Mouse (Mus musculus): ENCODE results near the gene Cecr2. TPM values are rescaled to one million over a fixed set of nuclear protein-coding genes. Genes with fewer than 3 reads are reported as not detected.
"Not testable (repeated sequence)": the region's sequence is repeated elsewhere in the genome, so short reads cannot be mapped to it uniquely, and the experiment has no call there.

Cecr2 gene
- polyA plus RNA-seq, 1 experiment from 2014 or later = 20.7 TPM

DNA sequence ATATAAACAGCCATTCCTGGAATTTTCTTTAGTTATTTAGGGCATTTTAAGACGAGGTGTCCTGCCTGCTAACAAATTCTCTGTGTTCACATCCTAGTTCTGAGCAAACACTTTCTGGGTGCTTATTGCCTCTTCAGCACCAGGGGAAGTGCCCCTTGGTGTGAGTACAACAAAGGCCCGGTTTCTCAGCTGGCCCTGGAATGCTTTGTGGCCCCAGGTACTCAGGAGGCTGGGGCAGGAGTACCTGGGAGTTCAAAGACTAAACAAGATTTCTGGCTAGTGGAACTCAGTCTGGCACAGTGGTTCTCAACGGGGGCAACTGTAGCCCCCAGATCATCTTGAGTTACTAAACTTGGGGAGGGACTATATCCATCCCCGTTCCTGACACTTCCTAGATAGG lies 26.6 kb upstream of the Cecr2 start:
- Histone ChIP-seq H3K4me1 (ENCODE audit: control insufficient read depth, insufficient read depth, low read length) (no peaks in the 10 kb centered on the region), H3K36me3 (ENCODE audit: control insufficient read depth, insufficient read depth, low read length) (no peaks in the 10 kb centered on the region), H3K9me3 (ENCODE audit: control insufficient read depth, low read length) (no peaks in the 10 kb centered on the region), H3K4me2 (ENCODE audit: low read depth) (no peak overlapping the region), H3K27ac (ENCODE audit: low read depth, low read length) (no peak overlapping the region), H3K4me3 (ENCODE audit: low read depth, low read length) (no peak overlapping the region), H3K27me3 (ENCODE audit: control insufficient read depth, insufficient read depth, low read length) (no peaks in the 10 kb centered on the region), H3K9ac (ENCODE audit: low read length) (no peak overlapping the region)
- WGBS = 29% methylated on average over 4 of the region's 4 CpGs
- no peak for ATAC-seq (ENCODE audit: insufficient read depth, low FRiP score, low TSS enrichment)
- no peak for DNase-seq (ENCODE audit: low spot score)

DNA sequence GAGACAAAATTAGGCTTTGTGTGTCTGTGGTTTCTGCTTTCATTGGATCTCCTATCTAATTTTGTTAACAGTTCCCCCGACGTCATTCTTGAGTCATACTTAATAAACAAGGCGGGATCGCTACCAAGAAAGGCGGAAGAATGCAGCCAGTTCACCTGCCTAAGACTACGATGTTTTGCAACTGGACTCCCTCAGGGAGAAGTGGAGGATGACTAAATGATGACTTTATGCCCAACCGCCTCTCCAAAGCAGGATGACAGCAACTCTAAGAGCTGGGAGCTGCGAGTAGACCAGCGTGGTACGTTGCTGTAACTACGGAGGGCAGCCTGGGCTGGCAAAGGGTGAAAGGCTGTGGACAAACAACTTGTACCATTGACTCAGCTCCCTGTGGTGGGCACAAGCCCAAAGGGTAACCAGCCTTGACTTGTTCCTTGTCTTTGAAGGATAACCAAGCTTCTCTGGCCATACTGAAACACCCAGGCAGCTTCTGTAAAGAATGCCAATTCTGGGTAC lies 24.2 kb upstream of the Cecr2 start:
- 88% methylated on average over 11 of the region's 11 CpGs for WGBS
- Histone ChIP-seq H3K27me3 (ENCODE audit: control insufficient read depth, insufficient read depth, low read length) (no peaks in the 10 kb centered on the region), H3K9me3 (ENCODE audit: control insufficient read depth, low read length) (no peaks in the 10 kb centered on the region), H3K4me3 (ENCODE audit: low read depth, low read length) (no peak overlapping the region), H3K4me2 (ENCODE audit: low read depth) (no peak overlapping the region), H3K36me3 (ENCODE audit: control insufficient read depth, insufficient read depth, low read length) (no peaks in the 10 kb centered on the region), H3K9ac (ENCODE audit: low read length) (no peak overlapping the region), H3K27ac (ENCODE audit: low read depth, low read length) (no peak overlapping the region), H3K4me1 (ENCODE audit: control insufficient read depth, insufficient read depth, low read length) (no peaks in the 10 kb centered on the region)
- ATAC-seq (ENCODE audit: insufficient read depth, low FRiP score, low TSS enrichment) (no peak), DNase-seq (ENCODE audit: low spot score) (no peak)

DNA sequence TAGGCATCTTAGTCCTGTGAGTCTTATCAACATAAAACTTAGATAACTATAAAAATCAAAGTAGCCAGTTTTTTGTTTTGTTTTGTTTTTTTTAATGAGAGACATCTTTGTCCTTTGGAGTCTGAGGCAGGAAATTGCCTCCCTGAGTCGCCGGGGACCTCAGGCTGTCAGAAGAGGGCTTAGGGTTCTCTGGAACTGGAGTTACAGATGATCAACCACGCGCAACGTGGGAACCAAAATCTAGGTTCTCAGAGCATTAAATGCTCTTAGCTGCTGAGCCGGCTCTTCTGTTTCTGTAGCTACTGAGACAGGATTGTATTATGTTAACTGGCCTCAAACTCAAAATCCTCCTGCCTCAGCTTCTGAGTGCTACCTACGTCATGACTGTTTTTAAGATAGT lies 22.4 kb upstream of the Cecr2 start:
- Histone ChIP-seq H3K27me3 (ENCODE audit: control insufficient read depth, insufficient read depth, low read length) (no peaks in the 10 kb centered on the region), H3K36me3 (ENCODE audit: control insufficient read depth, insufficient read depth, low read length) (no peaks in the 10 kb centered on the region), H3K4me1 (ENCODE audit: control insufficient read depth, insufficient read depth, low read length) (no peaks in the 10 kb centered on the region), H3K27ac (ENCODE audit: low read depth, low read length) (no peak overlapping the region), H3K4me3 (ENCODE audit: low read depth, low read length) (no peak overlapping the region), H3K9me3 (ENCODE audit: control insufficient read depth, low read length) (no peaks in the 10 kb centered on the region), H3K4me2 (ENCODE audit: low read depth) (no peak overlapping the region), H3K9ac (ENCODE audit: low read length) (no peak overlapping the region)
- no peak for ATAC-seq (ENCODE audit: insufficient read depth, low FRiP score, low TSS enrichment)
- no peak for DNase-seq (ENCODE audit: low spot score)
- 65% methylated on average over 7 of the region's 7 CpGs for WGBS

DNA sequence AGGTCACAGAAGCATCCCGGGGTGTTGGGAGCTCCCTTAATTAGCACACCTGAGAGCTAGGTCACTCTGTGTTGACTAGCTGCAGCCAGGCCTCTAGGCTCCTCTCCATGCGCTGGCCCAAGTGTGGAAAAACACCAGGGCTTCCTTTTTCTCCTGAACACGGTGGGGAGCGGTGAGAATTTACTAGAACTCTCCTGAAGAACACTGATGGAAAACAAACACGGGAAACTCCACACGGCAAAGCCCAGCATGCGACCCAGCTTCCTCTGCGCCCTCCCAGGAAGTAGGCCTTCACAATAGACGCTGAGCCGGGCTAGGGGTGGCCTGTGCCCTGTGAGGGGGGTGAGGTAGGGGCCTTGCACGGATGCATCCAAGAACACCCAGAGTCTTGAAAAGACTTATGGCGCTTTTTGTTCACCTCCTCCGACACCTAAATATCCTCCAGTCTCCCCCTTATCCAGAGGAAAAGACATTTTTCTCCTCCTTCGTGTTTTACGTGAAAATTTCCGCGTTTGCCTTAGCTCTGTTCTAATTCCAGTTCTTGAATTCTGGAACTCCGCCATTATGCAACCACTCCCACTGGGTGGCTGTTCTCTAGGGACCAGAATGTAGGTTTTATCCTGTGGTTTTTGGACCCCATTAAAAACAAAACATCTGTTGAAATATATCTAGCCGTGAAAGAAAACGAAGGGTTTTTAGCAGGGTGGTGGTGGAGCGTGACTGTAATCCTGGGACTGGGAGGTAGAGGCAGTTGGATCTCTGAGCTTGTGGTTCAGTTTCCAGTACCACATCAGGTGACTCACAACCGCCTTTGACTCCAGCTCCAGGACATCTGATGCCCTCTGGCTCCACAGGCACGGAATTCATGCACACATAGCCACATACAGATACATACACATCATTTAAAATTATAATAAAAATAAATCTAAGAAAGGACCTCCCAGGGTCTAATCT lies 21.5 kb upstream of the Cecr2 start:
- Histone ChIP-seq H3K4me2 (ENCODE audit: low read depth) (no peak overlapping the region), H3K27ac (ENCODE audit: low read depth, low read length) (no peak overlapping the region), H3K9ac (ENCODE audit: low read length) (no peak overlapping the region), H3K27me3 (ENCODE audit: control insufficient read depth, insufficient read depth, low read length) (no peaks in the 10 kb centered on the region), H3K36me3 (ENCODE audit: control insufficient read depth, insufficient read depth, low read length) (no peaks in the 10 kb centered on the region), H3K4me1 (ENCODE audit: control insufficient read depth, insufficient read depth, low read length) (no peaks in the 10 kb centered on the region), H3K4me3 (ENCODE audit: low read depth, low read length) (no peak overlapping the region), H3K9me3 (ENCODE audit: control insufficient read depth, low read length) (no peaks in the 10 kb centered on the region)
- no peak for DNase-seq (ENCODE audit: low spot score)
- no peak for ATAC-seq (ENCODE audit: insufficient read depth, low FRiP score, low TSS enrichment)
- 54% methylated on average over 23 of the region's 23 CpGs for WGBS

DNA sequence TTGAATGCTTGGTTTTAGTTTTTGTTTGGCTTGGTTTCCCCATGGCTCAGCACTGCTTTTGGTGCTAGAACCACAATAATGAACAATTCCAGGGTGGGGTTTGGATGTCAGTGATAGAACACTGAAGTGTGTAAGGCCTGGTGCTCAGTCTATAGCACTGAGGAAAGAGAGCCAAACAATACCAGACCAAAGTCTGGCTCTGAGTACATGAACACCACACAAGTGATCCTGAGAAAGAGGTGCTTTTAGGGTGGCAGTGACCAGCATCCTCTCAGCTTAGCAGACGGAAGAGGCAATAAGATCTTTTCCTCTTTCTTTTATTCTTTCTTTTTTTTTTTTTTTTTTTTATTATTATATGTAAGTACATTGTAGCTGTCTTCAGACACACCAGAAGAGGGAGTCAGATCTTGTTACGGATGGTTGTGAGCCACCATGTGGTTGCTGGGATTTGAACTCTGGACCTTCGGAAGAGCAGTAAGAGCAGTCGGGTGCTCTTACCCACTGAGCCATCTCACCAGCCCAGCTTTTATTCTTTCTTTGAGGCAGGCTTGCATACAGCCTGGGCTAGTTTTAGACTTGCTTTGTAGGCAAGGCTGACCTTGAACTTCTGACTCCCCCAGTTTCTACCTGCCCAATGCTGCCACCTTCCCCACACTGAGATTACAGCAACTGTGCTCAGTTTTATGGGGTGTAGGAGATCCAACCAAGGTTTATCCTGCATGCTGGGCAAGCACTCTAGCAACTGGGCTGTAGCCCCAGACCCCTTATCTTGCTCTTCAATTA lies 18.7 kb upstream of the Cecr2 start:
- not testable (repeated sequence) for H3K9ac ChIP-seq (ENCODE audit: low read length); ATAC-seq (ENCODE audit: insufficient read depth, low FRiP score, low TSS enrichment); H3K4me3 ChIP-seq (ENCODE audit: low read depth, low read length); H3K4me1 ChIP-seq (ENCODE audit: control insufficient read depth, insufficient read depth, low read length); H3K36me3 ChIP-seq (ENCODE audit: control insufficient read depth, insufficient read depth, low read length); H3K27me3 ChIP-seq (ENCODE audit: control insufficient read depth, insufficient read depth, low read length); H3K9me3 ChIP-seq (ENCODE audit: control insufficient read depth, low read length); DNase-seq (ENCODE audit: low spot score); H3K4me2 ChIP-seq (ENCODE audit: low read depth); H3K27ac ChIP-seq (ENCODE audit: low read depth, low read length)
- WGBS = 95% methylated on average over 3 of the region's 4 CpGs

DNA sequence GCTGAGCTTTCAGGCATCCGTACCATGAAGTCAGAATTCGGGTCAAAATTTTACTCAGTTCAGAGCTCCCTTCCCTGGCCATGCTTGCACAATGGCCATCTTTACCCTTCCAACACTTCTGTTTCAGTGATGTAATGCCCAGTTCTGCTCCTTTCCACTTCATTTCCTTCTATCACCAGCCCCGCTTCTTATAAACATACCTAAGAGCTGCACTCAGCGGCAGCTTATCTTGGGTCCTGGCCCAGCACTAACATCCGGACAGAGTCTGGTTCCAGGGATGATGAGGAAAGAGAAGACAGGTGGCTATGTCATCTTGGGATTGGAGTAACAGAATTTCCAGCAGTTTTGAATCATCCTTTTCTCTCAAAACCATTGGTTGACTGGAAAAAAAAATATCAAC lies 18.0 kb upstream of the Cecr2 start:
- Histone ChIP-seq H3K27ac (ENCODE audit: low read depth, low read length) (no peak overlapping the region), H3K27me3 (ENCODE audit: control insufficient read depth, insufficient read depth, low read length) (no peaks in the 10 kb centered on the region), H3K9ac (ENCODE audit: low read length) (no peak overlapping the region), H3K4me3 (ENCODE audit: low read depth, low read length) (no peak overlapping the region), H3K36me3 (ENCODE audit: control insufficient read depth, insufficient read depth, low read length) (no peaks in the 10 kb centered on the region), H3K9me3 (ENCODE audit: control insufficient read depth, low read length) (no peaks in the 10 kb centered on the region), H3K4me1 (ENCODE audit: control insufficient read depth, insufficient read depth, low read length) (no peaks in the 10 kb centered on the region), H3K4me2 (ENCODE audit: low read depth) (no peak overlapping the region)
- ATAC-seq (ENCODE audit: insufficient read depth, low FRiP score, low TSS enrichment) (no peak), DNase-seq (ENCODE audit: low spot score) (no peak)
- 71% methylated on average over 5 of the region's 5 CpGs for WGBS

DNA sequence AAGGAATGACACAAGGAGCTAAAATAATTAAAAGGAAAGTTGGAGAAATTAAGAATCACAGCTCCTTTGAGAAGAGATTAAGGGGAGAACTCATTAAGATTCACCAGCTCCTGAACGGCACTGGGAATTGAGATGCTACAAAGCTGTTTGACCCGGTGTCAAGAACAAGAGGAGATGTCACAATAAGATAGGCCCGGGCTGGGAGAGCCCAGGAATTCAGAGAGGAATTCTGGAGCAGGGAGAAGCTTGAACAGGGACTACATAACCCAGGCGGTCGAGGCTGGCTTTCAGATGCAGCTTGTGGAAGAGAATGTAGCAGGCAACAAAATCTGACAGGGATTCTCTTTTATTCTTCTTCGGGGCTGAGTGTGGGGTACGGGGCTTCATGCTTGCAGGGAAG lies 13.5 kb upstream of the Cecr2 start:
- Histone ChIP-seq H3K4me1 (ENCODE audit: control insufficient read depth, insufficient read depth, low read length) (no peaks in the 10 kb centered on the region), H3K9ac (ENCODE audit: low read length) (no peak overlapping the region), H3K36me3 (ENCODE audit: control insufficient read depth, insufficient read depth, low read length) (no peaks in the 10 kb centered on the region), H3K27me3 (ENCODE audit: control insufficient read depth, insufficient read depth, low read length) (no peaks in the 10 kb centered on the region), H3K27ac (ENCODE audit: low read depth, low read length) (no peak overlapping the region), H3K4me3 (ENCODE audit: low read depth, low read length) (no peak overlapping the region), H3K9me3 (ENCODE audit: control insufficient read depth, low read length) (no peaks in the 10 kb centered on the region), H3K4me2 (ENCODE audit: low read depth) (no peak overlapping the region)
- 58% methylated on average over 7 of the region's 7 CpGs for WGBS
- DNase-seq (ENCODE audit: low spot score) (no peak), ATAC-seq (ENCODE audit: insufficient read depth, low FRiP score, low TSS enrichment) (no peak)

DNA sequence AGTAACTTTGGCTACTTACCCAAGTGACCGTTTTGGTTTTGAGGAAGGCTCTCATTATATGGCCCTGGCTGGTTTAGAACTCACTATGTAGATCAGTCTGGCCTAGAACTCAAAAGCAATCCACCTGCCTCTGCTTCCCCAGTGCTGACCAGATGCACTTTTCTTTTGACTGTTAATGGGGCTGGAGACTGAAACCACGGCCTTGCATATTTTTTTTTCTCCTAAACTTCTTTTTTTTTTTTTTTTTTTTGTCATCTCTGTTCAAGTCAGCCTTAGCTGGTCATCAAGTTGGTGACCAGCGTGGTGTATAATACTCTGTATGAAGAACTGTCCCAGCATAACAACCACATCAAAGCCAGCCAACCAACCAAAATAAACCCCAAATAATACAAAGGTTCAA lies 10.5 kb upstream of the Cecr2 start:
- ATAC-seq (ENCODE audit: insufficient read depth, low FRiP score, low TSS enrichment) (no peak), DNase-seq (ENCODE audit: low spot score) (no peak)
- H3K4me2 ChIP-seq (ENCODE audit: low read depth) = no peak overlapping the region
- no peaks in the 10 kb centered on the region for H3K4me1 ChIP-seq (ENCODE audit: control insufficient read depth, insufficient read depth, low read length)
- no peak overlapping the region for H3K27ac ChIP-seq (ENCODE audit: low read depth, low read length)
- H3K36me3 ChIP-seq (ENCODE audit: control insufficient read depth, insufficient read depth, low read length) = no peaks in the 10 kb centered on the region
- 93% methylated on average over 3 of the region's 3 CpGs for WGBS
- no peak overlapping the region for H3K9ac ChIP-seq (ENCODE audit: low read length)
- no peak overlapping the region for H3K4me3 ChIP-seq (ENCODE audit: low read depth, low read length)
- H3K9me3 ChIP-seq (ENCODE audit: control insufficient read depth, low read length) = no peaks in the 10 kb centered on the region
- no peaks in the 10 kb centered on the region for H3K27me3 ChIP-seq (ENCODE audit: control insufficient read depth, insufficient read depth, low read length)

All from neural tube, embryonic 11.5 days (tissue).